Mouse (Mus musculus): ENCODE measurements at regions not wholly inside any gene's neighbourhood (a gene's known extent, or its start where the extent isn't known, plus 50 kb on each side); places are given as distances from the start of the nearest gene placed in this dataset.

DNA sequence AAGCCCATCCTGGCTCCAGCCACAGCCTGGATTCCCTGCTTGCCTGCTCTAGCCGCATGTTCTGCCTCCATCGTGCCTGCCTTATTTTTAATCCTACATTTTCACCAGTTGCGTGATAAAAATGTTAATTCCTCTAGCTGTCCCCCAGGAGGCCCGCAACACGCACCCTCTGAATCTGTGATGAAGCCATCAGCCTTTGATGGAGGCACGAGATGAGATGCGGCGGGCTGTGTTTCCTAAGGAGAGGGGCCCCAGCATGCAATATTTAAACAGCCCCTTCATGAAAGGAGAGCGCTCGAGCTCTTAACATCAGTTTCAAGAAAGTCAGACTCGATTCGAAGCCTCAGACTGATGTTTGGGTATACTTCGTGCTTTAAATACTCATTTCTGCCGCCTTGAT, 76.3 kb downstream of the Nptx2 start:
- no peak for DNase-seq (ENCODE audit: low spot score in 2 of 2)

DNA sequence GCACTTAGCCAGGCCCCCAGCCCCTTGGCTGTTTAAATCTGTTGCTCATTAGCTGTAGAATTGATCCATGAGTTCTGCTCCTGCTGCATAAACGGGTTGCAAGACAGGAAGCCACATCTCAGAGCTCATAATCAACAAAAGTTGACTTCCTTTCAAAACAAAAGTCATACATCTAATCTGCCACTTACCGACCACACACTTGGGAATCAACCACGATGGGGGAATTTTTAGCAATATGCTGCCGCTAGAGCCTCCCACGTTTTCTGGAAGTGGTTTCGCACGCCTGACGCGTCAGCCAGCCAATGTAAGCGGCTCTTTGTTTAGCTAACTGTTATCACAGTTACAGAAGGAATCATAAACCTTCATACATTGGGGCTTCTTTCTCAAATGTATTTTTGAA, 77.7 kb downstream of the Nptx2 start:
- peak; percentile 30 to 50 for DNase-seq (ENCODE audit: low spot score in 2 of 2)

GRCm38 (mm10) chr5:144632295-144632694, 86.6 kb downstream of the Nptx2 start:
- no peak for DNase-seq (ENCODE audit: low spot score in 2 of 2)

- no peak for DNase-seq (ENCODE audit: low spot score in 2 of 2)
Measured at GRCm38 (mm10) chr5:144638631-144639030, 92.9 kb downstream of the Nptx2 start.

GRCm38 (mm10) chr5:144639639-144640038, 93.9 kb downstream of the Nptx2 start:
- no peak for DNase-seq (ENCODE audit: low spot score in 2 of 2)

DNA sequence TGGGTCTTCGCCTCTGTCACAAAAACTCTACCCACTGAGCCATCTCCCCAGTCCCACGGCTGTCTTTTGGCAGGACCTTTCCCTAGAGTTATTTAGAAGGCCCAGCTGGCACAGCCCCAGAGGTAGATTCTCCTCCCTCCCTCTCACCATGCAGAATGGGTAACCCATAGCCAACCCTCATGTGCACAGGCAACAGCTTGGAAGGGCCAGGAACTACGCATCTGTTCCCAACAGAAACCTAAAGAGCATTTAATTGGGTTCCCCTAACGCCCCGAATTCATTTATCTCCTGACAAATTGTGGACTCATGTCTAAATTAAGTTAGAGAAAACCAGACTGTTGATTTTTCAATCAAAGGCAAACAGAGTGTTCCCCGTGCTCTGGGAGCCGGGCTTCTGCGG, 97.1 kb downstream of the Nptx2 start:
- no peak for DNase-seq (ENCODE audit: low spot score in 2 of 2)

DNA sequence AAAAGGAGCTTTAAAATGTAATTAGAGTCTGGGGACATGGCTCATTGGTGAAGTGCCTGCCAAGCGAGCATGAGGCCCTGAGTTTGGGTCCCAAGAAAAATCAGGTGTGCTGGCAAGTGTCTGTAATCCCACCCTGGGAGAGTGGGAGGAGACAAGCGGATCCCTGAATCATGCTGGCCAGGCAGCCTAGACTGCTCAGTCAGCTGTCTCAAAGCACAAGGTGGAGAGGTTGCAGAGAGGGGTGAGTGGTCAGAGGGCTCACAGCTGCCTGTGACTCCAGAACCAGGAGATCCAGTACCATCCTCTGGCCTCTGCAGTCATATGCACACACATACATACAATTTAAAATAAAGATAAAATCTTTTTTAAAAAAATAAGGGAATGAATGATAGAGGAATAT, 97.7 kb downstream of the Nptx2 start:
- no peak for DNase-seq (ENCODE audit: low spot score in 2 of 2)

DNA sequence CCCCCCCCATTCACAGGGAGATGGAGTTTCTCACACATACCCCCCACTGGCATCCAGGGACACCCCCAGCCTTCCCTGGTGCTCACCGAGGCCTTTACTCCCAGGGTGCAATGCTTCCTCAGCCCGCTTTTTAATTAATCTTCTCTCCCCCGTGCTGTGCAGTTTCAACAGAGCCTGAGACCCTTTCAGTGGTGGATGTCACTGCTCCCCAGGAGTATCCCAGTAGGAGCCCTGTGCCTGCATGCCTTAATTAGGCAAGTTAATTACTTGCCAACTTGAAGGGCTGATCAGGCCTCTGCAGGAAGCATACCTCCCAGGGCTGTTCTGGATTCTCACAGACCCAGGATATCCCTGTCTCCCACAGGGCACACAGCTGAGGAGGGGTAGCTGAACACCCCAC, 99.7 kb downstream of the Nptx2 start:
- no peak for DNase-seq (ENCODE audit: low spot score in 2 of 2)

DNA sequence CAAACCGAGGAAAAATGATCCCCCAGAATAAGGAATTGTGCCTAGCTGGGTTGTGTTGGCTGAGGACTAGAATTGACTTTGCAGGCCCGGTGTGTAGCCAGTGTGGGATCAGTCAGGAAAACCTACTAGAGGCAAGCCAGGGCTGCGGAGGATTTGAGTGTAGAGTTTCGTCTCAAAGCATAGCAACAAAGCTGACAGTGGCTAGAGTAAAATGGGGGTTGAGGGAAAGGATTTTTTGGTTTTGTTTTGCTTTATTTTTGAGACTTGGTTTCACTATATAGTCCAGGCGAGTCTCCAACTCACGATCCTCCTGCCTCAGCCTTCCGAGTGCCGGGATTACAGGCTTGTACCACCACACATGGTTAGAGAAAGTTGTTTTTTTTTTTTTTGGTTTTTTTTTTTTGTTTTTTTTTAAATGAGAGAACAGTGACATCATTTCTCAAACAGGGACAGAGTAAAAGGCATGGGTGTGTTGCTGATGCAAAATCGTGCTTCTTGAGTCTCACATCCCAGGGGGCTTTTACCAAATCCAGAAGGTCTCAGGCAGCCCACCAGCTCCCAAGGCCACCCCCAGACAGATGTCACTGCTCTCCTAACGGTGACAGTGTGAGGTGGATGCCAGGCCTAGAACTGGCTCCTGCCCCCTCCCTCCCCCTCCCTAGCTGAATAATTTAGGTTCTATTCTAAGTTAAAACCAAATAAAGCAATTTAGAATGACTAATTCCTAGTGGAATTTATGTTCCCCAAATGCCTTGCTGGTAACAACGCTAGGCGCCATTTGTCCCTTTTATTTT, 101.8 kb downstream of the Nptx2 start:
- DNase-seq (ENCODE audit: low spot score in 2 of 2) = peak in 1 of 2 experiments; percentile 35

DNA sequence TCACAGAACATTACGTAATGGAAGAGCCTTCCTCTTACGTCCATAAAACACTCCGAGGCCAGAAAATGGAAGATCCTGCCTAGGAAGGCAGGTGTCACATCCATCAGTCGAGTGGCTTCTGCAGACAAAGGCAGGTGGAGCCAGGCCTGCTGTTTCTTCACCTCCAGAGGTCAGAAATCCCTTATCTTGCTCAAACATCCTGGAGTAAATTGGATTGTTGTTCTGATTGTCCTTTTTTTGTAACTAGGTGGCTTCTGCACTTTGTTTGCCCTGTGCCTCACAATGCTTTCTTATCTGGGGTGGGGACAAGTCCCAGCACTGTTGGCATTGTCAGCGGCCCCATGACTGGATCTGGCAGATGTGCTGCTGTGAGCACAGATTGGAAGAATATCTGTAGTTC, 106.5 kb downstream of the Nptx2 start:
- DNase-seq (ENCODE audit: low spot score in 2 of 2) = no peak

DNA sequence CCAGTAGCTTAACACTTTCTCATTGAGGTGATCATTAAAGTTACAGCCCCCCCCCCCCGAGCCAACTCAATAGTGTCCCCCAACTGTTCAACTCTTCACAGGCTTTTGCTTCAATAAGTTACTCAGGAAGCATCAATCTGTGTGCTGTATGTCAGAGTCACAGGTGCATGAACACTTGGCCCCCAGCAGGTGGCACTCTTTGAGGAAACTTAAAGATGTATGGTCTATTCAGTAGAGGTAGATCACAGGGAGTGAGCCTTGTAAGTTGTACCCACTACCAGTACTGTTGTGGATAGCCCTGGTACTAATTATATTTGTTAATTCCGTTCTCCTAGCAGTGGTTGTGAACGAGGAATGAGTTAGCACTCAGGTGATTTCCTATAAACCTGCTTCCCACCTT, 99.6 kb downstream of the Tmem130 start:
- no peak for DNase-seq (ENCODE audit: low spot score in 2 of 2)

DNA sequence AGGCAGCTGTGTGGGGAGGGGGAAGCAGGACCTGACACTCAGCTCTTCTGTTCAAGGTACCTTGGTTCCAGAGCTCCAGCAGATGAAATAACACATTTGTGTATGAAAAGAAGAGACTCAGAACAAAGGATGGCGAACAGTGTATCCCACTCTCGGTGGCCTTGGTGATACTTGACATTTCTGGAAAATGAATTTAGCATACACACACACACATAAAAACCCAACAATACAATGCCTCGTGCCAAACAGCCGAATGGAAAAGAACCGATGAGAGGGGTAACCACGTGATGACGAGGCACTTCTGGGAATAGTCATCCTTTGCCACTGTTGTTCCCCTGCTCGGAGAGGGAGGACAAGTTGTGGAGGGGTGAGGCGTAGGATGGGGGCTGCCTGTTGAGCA, 97.6 kb downstream of the Tmem130 start:
- DNase-seq (ENCODE audit: low spot score in 2 of 2) = no peak

DNA sequence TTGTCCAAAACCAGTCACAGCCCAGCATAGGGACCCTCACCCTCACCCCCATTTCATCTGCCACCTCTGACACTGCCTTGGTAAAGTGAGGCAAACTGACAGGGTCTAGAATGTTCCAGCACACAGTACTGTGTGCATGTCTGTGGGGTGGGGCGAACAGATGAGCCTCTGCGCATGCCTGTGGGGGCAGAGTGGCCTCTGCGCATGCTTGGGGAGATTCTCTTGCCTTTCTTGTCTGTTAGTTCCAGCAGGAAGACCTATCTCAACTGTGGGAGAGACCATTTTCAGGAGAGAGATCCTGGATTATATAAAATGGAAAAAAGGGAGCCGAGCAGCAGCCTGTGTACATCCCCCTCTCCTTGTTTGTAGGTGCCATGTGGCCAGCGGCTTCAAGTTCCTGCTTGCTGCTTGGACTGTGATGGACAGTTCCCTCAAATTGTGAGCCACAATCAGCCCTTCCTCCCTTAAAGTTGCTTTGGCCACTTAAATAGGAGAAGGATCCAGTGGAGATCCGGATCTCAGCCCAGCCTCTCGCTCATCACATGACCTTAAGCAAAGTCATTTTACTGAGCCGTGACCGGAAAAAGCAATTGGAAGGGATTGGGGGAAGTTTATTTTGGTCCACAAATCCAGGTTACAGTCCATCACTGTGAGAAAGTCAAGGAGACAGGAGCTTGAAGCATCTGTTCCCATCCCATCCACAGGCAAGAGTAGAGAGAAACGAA, 96.9 kb downstream of the Tmem130 start:
- DNase-seq (ENCODE audit: low spot score in 2 of 2) = no peak

GRCm38 (mm10) chr5:144668060-144668459, 93.6 kb downstream of the Tmem130 start:
- no peak for DNase-seq (ENCODE audit: low spot score in 2 of 2)

GRCm38 (mm10) chr5:144678815-144679750, 82.5 kb downstream of the Tmem130 start:
- no peak for DNase-seq (ENCODE audit: low spot score in 2 of 2)

DNA sequence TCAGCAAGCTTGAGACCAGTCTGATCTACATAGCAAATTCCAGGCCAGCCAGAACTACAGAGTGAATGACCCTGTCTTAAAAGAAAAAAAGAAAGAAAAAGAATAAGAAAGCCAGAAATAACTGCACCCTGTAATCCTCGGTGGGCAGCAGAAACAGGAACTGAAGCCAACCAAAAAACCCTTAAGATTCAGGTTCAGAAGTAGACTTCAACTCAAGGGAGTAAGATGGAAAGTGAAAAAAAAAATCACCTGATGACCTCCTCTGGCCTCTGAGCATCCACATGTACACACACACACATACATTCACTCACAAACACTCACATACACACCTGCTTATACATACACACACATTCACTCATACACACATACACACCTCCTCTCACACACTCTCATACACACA, 77.4 kb downstream of the Tmem130 start:
- DNase-seq (ENCODE audit: low spot score in 2 of 2) = no peak
